Mouse (Mus musculus): Measurements from ENCODE around the gene Tet2. TPM values are rescaled to one million over a fixed set of nuclear protein-coding genes. Genes with fewer than 3 reads are reported as not detected.

Gene Tet2
- polyA plus RNA-seq, 2 experiments = 2.4 to 2.5 TPM

GRCm38 (mm10) chr3:133453896-133454295, 91.0 kb downstream of the Tet2 start:
- no peak overlapping the region for H3K27ac ChIP-seq
- no peaks in the 10 kb centered on the region for H3K4me1 ChIP-seq (replicated peaks; ENCODE audit: control insufficient read depth in 2 of 2, insufficient read depth in 2 of 2, low read length in 1 of 2)
- no peaks in the 10 kb centered on the region for H3K9me3 ChIP-seq (ENCODE audit: control insufficient read depth, low read length)
- no peak overlapping the region for H3K9ac ChIP-seq (replicated peaks)
- no peaks in the 10 kb centered on the region for H3K36me3 ChIP-seq (replicated peaks; ENCODE audit: control insufficient read depth, insufficient read depth, low read depth)
- TF ChIP-seq EP300 (IDR thresholded peaks at IDR 0.05; ENCODE audit: low read depth) (no peak), CTCF (IDR thresholded peaks at IDR 0.05; ENCODE audit: low read depth) (no peak)
- DNase-seq (ENCODE audit: low read depth in 3 of 3, low spot score in 3 of 3) = no peak
- ATAC-seq (ENCODE audit: insufficient read depth) = no peak
- no peak overlapping the region for H3K4me3 ChIP-seq (ENCODE audit: insufficient read depth in 1 of 2, low read depth in 2 of 2, low read length in 2 of 2)
- no peak overlapping the region for H3K4me2 ChIP-seq (ENCODE audit: low read depth)
- WGBS (ENCODE audit: insufficient replicate concordance) = 72% methylated on average over 8 of the region's 8 CpGs
- H3K27me3 ChIP-seq (ENCODE audit: control insufficient read depth, insufficient read depth, low read length) = no peaks in the 10 kb centered on the region

- H3K4me1 ChIP-seq (replicated peaks; ENCODE audit: control insufficient read depth in 2 of 2, insufficient read depth in 2 of 2, low read length in 1 of 2) = no peaks in the 10 kb centered on the region
- WGBS (ENCODE audit: insufficient replicate concordance) = 74% methylated on average over 6 of the region's 6 CpGs
- TF ChIP-seq EP300 (IDR thresholded peaks at IDR 0.05; ENCODE audit: low read depth) = no peak
- no peak for TF ChIP-seq CTCF (IDR thresholded peaks at IDR 0.05; ENCODE audit: low read depth)
- ATAC-seq (ENCODE audit: insufficient read depth) (no peak), DNase-seq (ENCODE audit: low read depth in 3 of 3, low spot score in 3 of 3) (no peak)
- H3K4me3 ChIP-seq (ENCODE audit: insufficient read depth in 1 of 2, low read depth in 2 of 2, low read length in 2 of 2) = no peak overlapping the region
- H3K9me3 ChIP-seq (ENCODE audit: control insufficient read depth, low read length) = no peaks in the 10 kb centered on the region
- H3K27me3 ChIP-seq (ENCODE audit: control insufficient read depth, insufficient read depth, low read length) = no peaks in the 10 kb centered on the region
- H3K36me3 ChIP-seq (replicated peaks; ENCODE audit: control insufficient read depth, insufficient read depth, low read depth) = no peaks in the 10 kb centered on the region
- H3K4me2 ChIP-seq (ENCODE audit: low read depth) = no peak overlapping the region
- no peak overlapping the region for H3K27ac ChIP-seq
- H3K9ac ChIP-seq (replicated peaks) = no peak overlapping the region
Observed at GRCm38 (mm10) chr3:133436919-133437320, 108.0 kb downstream of the Tet2 start.

- WGBS (ENCODE audit: insufficient replicate concordance) = 62% methylated on average over 4 of the region's 4 CpGs
- no peak overlapping the region for H3K27ac ChIP-seq
Observed at GRCm38 (mm10) chr3:133436279-133436860, 108.6 kb downstream of the Tet2 start.

GRCm38 (mm10) chr3:133435774-133436148, 109.2 kb downstream of the Tet2 start:
- 42% methylated on average over 1 of the region's 1 CpGs for WGBS (ENCODE audit: insufficient replicate concordance)
- no peak for ATAC-seq (ENCODE audit: insufficient read depth)

More at GRCm38 (mm10) chr3:133436279-133436860, 108.6 kb downstream of the Tet2 start:
- no peak overlapping the region for H3K4me2 ChIP-seq (ENCODE audit: low read depth)
- H3K9me3 ChIP-seq (ENCODE audit: control insufficient read depth, low read length) = no peaks in the 10 kb centered on the region
- H3K36me3 ChIP-seq (replicated peaks; ENCODE audit: control insufficient read depth, insufficient read depth, low read depth) = no peaks in the 10 kb centered on the region
- DNase-seq (ENCODE audit: low read depth in 3 of 3, low spot score in 3 of 3) (no peak), ATAC-seq (ENCODE audit: insufficient read depth) (no peak)
- TF ChIP-seq EP300 (IDR thresholded peaks at IDR 0.05; ENCODE audit: low read depth) = no peak
- no peak for TF ChIP-seq CTCF (IDR thresholded peaks at IDR 0.05; ENCODE audit: low read depth)
- no peak overlapping the region for H3K9ac ChIP-seq (replicated peaks)
- H3K27me3 ChIP-seq (ENCODE audit: control insufficient read depth, insufficient read depth, low read length) = no peaks in the 10 kb centered on the region
- H3K4me3 ChIP-seq (ENCODE audit: insufficient read depth in 1 of 2, low read depth in 2 of 2, low read length in 2 of 2) = no peak overlapping the region
- H3K4me1 ChIP-seq (replicated peaks; ENCODE audit: control insufficient read depth in 2 of 2, insufficient read depth in 2 of 2, low read length in 1 of 2) = no peaks in the 10 kb centered on the region

GRCm38 (mm10) chr3:133435141-133435773, 109.7 kb downstream of the Tet2 start:
- Histone ChIP-seq H3K9me3 (ENCODE audit: control insufficient read depth, low read length) (no peaks in the 10 kb centered on the region), H3K4me1 (replicated peaks; ENCODE audit: control insufficient read depth in 2 of 2, insufficient read depth in 2 of 2, low read length in 1 of 2) (no peaks in the 10 kb centered on the region), H3K27ac (no peak overlapping the region), H3K9ac (replicated peaks) (no peak overlapping the region), H3K27me3 (ENCODE audit: control insufficient read depth, insufficient read depth, low read length) (no peaks in the 10 kb centered on the region), H3K4me3 (ENCODE audit: insufficient read depth in 1 of 2, low read depth in 2 of 2, low read length in 2 of 2) (no peak overlapping the region), H3K4me2 (ENCODE audit: low read depth) (no peak overlapping the region), H3K36me3 (replicated peaks; ENCODE audit: control insufficient read depth, insufficient read depth, low read depth) (no peaks in the 10 kb centered on the region)
- 72% methylated on average over 6 of the region's 6 CpGs for WGBS (ENCODE audit: insufficient replicate concordance)
- no peak for TF ChIP-seq EP300 (IDR thresholded peaks at IDR 0.05; ENCODE audit: low read depth)
- no peak for TF ChIP-seq CTCF (IDR thresholded peaks at IDR 0.05; ENCODE audit: low read depth)
- DNase-seq (ENCODE audit: low read depth in 3 of 3, low spot score in 3 of 3) = no peak
- no peak for ATAC-seq (ENCODE audit: insufficient read depth)

More at GRCm38 (mm10) chr3:133435774-133436148, 109.2 kb downstream of the Tet2 start:
- Histone ChIP-seq H3K27me3 (ENCODE audit: control insufficient read depth, insufficient read depth, low read length) (no peaks in the 10 kb centered on the region), H3K4me3 (ENCODE audit: insufficient read depth in 1 of 2, low read depth in 2 of 2, low read length in 2 of 2) (no peak overlapping the region), H3K9me3 (ENCODE audit: control insufficient read depth, low read length) (no peaks in the 10 kb centered on the region), H3K9ac (replicated peaks) (no peak overlapping the region), H3K27ac (no peak overlapping the region), H3K4me2 (ENCODE audit: low read depth) (no peak overlapping the region), H3K4me1 (replicated peaks; ENCODE audit: control insufficient read depth in 2 of 2, insufficient read depth in 2 of 2, low read length in 1 of 2) (no peaks in the 10 kb centered on the region), H3K36me3 (replicated peaks; ENCODE audit: control insufficient read depth, insufficient read depth, low read depth) (no peaks in the 10 kb centered on the region)
- no peak for DNase-seq (ENCODE audit: low read depth in 3 of 3, low spot score in 3 of 3)
- no peak for TF ChIP-seq EP300 (IDR thresholded peaks at IDR 0.05; ENCODE audit: low read depth)
- no peak for TF ChIP-seq CTCF (IDR thresholded peaks at IDR 0.05; ENCODE audit: low read depth)

Measured in liver, embryonic 14.5 days (tissue).